Mouse (Mus musculus) activated CD4-positive, CD25-positive, alpha-beta regulatory T cell, adult 4 months (primary cell): ENCODE results near the gene Entpd2. TPM values are rescaled to one million over a fixed set of nuclear protein-coding genes. Genes with fewer than 3 reads are reported as not detected.

Experiments used
- ATAC-seq: one replicate; pipeline ENCODE4 v1.8.0; 2017
- polyA plus RNA-seq, 2 experiments: library from polyadenylated mRNA; unstranded; fragments of 100-300 nt; shearing (Covaris generic); gene quantifications; one replicate each; pipeline ENCODE4 v1.2.1; 2017

Entpd2 gene
- polyA plus RNA-seq, 2 experiments from 2014 or later, result 0.17 TPM; not detected in 1

- ATAC-seq, result no peak
Measured at GRCm38 (mm10) chr2:25430395-25431233, 34.9 kb downstream of the Entpd2 start.

GRCm38 (mm10) chr2:25431308-25431855 lies 35.7 kb downstream of the Entpd2 start:
- ATAC-seq, result no peak

GRCm38 (mm10) chr2:25432326-25433098 lies 36.8 kb downstream of the Entpd2 start:
- no peak for ATAC-seq

- no peak for ATAC-seq
Measured at GRCm38 (mm10) chr2:25433101-25433500, 37.4 kb downstream of the Entpd2 start.

GRCm38 (mm10) chr2:25434292-25434691 lies 38.6 kb downstream of the Entpd2 start:
- ATAC-seq, result no peak

GRCm38 (mm10) chr2:25436286-25436820 lies 40.7 kb downstream of the Entpd2 start:
- no peak for ATAC-seq

GRCm38 (mm10) chr2:25441067-25441466 lies 45.4 kb downstream of the Entpd2 start:
- ATAC-seq, result no peak

GRCm38 (mm10) chr2:25442682-25443081 lies 47.0 kb downstream of the Entpd2 start:
- ATAC-seq, result no peak

Other genes starting within 250 kb of the Entpd2 start
- 1 to 10 TPM in 1 of 2 experiments, under 1 TPM in 1; 0.61 to 1.2 TPM for gene Nrarp, start 215.1 kb upstream of the Entpd2 start, polyA plus RNA-seq
- gene Tor4a, start 199.0 kb upstream of the Entpd2 start, polyA plus RNA-seq, result 10 to 100 TPM; 51.4 to 89.5 TPM
- gene Nelfb, start 184.4 kb upstream of the Entpd2 start, polyA plus RNA-seq, result 10 to 100 TPM; 41.1 to 49.1 TPM
- gene Stpg3, start 181.2 kb upstream of the Entpd2 start, polyA plus RNA-seq, result not detected
- not detected for gene Fam166a, start 177.1 kb upstream of the Entpd2 start, polyA plus RNA-seq
- 100 to 1,000 TPM; 110 to 150 TPM for gene Tubb4b, start 171.2 kb upstream of the Entpd2 start, polyA plus RNA-seq
- gene Slc34a3, start 161.5 kb upstream of the Entpd2 start, polyA plus RNA-seq, result not detected
- gene Rnf224, start 159.1 kb upstream of the Entpd2 start, polyA plus RNA-seq, result not detected
- under 1 TPM in 1 of 2 experiments, not detected in 1; 0.58 TPM for gene Rnf208, start 153.6 kb upstream of the Entpd2 start, polyA plus RNA-seq
- not detected for gene Cysrt1, start 153.4 kb upstream of the Entpd2 start, polyA plus RNA-seq
- 1 to 10 TPM; 3.6 to 4.2 TPM for gene AL732309.1, start 149.0 kb upstream of the Entpd2 start, polyA plus RNA-seq
- 10 to 100 TPM; 10.8 to 13.0 TPM for gene Tmem203, start 140.4 kb upstream of the Entpd2 start, polyA plus RNA-seq
- 10 to 100 TPM in 1 of 2 experiments, 1 to 10 TPM in 1; 5.5 to 12.4 TPM for gene Tprn, start 133.3 kb upstream of the Entpd2 start, polyA plus RNA-seq
- 100 to 1,000 TPM; 127 to 134 TPM for gene Ssna1, start 123.4 kb upstream of the Entpd2 start, polyA plus RNA-seq
- gene Anapc2, start 123.4 kb upstream of the Entpd2 start, polyA plus RNA-seq, result 10 to 100 TPM; 24.8 to 39.3 TPM
- gene Tmem210, start 107.7 kb upstream of the Entpd2 start, polyA plus RNA-seq, result not detected
- gene Lrrc26, start 106.0 kb upstream of the Entpd2 start, polyA plus RNA-seq, result not detected
- gene Grin1, start 76.7 kb upstream of the Entpd2 start, polyA plus RNA-seq, result not detected
- 10 to 100 TPM; 19.7 to 23.2 TPM for gene Man1b1, start 63.5 kb upstream of the Entpd2 start, polyA plus RNA-seq
- 10 to 100 TPM; 10.3 to 13.9 TPM for gene Dpp7, start 39.5 kb upstream of the Entpd2 start, polyA plus RNA-seq
- 10 to 100 TPM; 13.3 to 15.0 TPM for gene Uap1l1, start 30.2 kb upstream of the Entpd2 start, polyA plus RNA-seq
- gene Sapcd2, start 23.6 kb upstream of the Entpd2 start, polyA plus RNA-seq, result 1 to 10 TPM; 1.8 to 2.6 TPM
- 1 to 10 TPM; 1.2 to 1.7 TPM for gene Npdc1, start 3.5 kb downstream of the Entpd2 start, polyA plus RNA-seq
- 10 to 100 TPM; 13.6 to 13.8 TPM for gene Fut7, start 27.4 kb downstream of the Entpd2 start, polyA plus RNA-seq
- 10 to 100 TPM; 32.8 to 41.4 TPM for gene Abca2, start 32.8 kb downstream of the Entpd2 start, polyA plus RNA-seq
- 1 to 10 TPM; 2.0 to 2.2 TPM for gene Clic3, start 61.0 kb downstream of the Entpd2 start, polyA plus RNA-seq
- 10 to 100 TPM; 72.8 to 74.8 TPM for gene Paxx, start 65.2 kb downstream of the Entpd2 start, polyA plus RNA-seq
- not detected for gene Ptgds, start 74.2 kb downstream of the Entpd2 start, polyA plus RNA-seq
- not detected for gene Lcn12, start 98.0 kb downstream of the Entpd2 start, polyA plus RNA-seq
- gene Fbxw5, start 104.9 kb downstream of the Entpd2 start, polyA plus RNA-seq, result 10 to 100 TPM; 51.3 to 71.1 TPM
- 1 to 10 TPM; 3.1 to 3.2 TPM for gene C8g, start 105.8 kb downstream of the Entpd2 start, polyA plus RNA-seq
- 10 to 100 TPM; 60.9 to 67.0 TPM for gene Traf2, start 151.1 kb downstream of the Entpd2 start, polyA plus RNA-seq
- 100 to 1,000 TPM; 290 to 402 TPM for gene Edf1, start 162.0 kb downstream of the Entpd2 start, polyA plus RNA-seq
- gene Mamdc4, start 179.0 kb downstream of the Entpd2 start, polyA plus RNA-seq, result under 1 TPM; 0.40 to 0.91 TPM
- gene Phpt1, start 179.3 kb downstream of the Entpd2 start, polyA plus RNA-seq, result 10 to 100 TPM; 55.3 to 61.6 TPM
- gene Ajm1, start 185.9 kb downstream of the Entpd2 start, polyA plus RNA-seq, result under 1 TPM in 1 of 2 experiments, not detected in 1; 0.07 TPM
- 10 to 100 TPM; 16.1 to 19.8 TPM for gene Rabl6, start 212.6 kb downstream of the Entpd2 start, polyA plus RNA-seq
- gene Ccdc183, start 221.8 kb downstream of the Entpd2 start, polyA plus RNA-seq, result not detected
- gene Tmem141, start 226.1 kb downstream of the Entpd2 start, polyA plus RNA-seq, result 1 to 10 TPM in 1 of 2 experiments, not detected in 1; 1.8 TPM
- gene Fcna, start 232.2 kb downstream of the Entpd2 start, polyA plus RNA-seq, result 1 to 10 TPM in 1 of 2 experiments, under 1 TPM in 1; 0.83 to 1.7 TPM